Mouse (Mus musculus) limb, embryonic 10.5 days (tissue): ENCODE measurements around the gene Sipa1l3. TPM values are rescaled to one million over a fixed set of nuclear protein-coding genes. Genes with fewer than 3 reads are reported as not detected.

ENCODE experiments used
- DNase-seq: peaks from one replicate; pipeline ENCODE4 v3.0.0-alpha.2; 2017; ENCODE audit warnings: low spot score
- H3K27ac ChIP-seq: fragments of 300-500 bp; sonication (generic); 2 replicates; pipeline ENCODE4 v1.5.1; 2016; ENCODE audit warnings: mild to moderate bottlenecking
- H3K27me3 ChIP-seq: fragments of 300-500 bp; sonication (generic); 2 replicates; pipeline ENCODE4 v1.6.1; 2016; ENCODE audit warnings: low read depth, mild to moderate bottlenecking; ENCODE audit not compliant: poor library complexity, severe bottlenecking
- H3K36me3 ChIP-seq: fragments of 300-500 bp; sonication (generic); 2 replicates; pipeline ENCODE4 v1.6.1; 2016; ENCODE audit warnings: mild to moderate bottlenecking, moderate library complexity
- H3K4me1 ChIP-seq: fragments of 300-500 bp; sonication (generic); 2 replicates; pipeline ENCODE4 v1.6.1; 2016
- H3K4me3 ChIP-seq: fragments of 300-500 bp; sonication (generic); 2 replicates; pipeline ENCODE4 v1.5.1; 2016; ENCODE audit warnings: mild to moderate bottlenecking, moderate library complexity
- H3K9me3 ChIP-seq: fragments of 300-500 bp; sonication (generic); replicated peaks from 2 replicates; pipeline ENCODE4 v1.6.1; 2016; ENCODE audit warnings: mild to moderate bottlenecking
- WGBS: fragments of 180-500 bp; shearing (Covaris S2); methylation state at CpG from one replicate; pipeline ENCODE4 v1.1.7; 2016; 5-methylcytosine and 5-hydroxymethylcytosine counted together
- polyA plus RNA-seq: library from polyadenylated mRNA; unstranded; fragments of >200 nt; fragmentation: Nextera tagmentation; extraction: Ambion mirVana; gene quantifications from 2 replicates; pipeline ENCODE4 v1.2.1, GENCODE M21; 2016

The Sipa1l3 gene
- polyA plus RNA-seq, 1 experiment from 2014 or later: 12.6 TPM

- DNase-seq: no peak
- 79% methylated on average over 13 of the region's 13 CpGs for whole genome bisulfite sequencing
- H3K27ac ChIP-seq: peak overlapping the region; percentile 56; the same call in 1 of the 2 replicates
- peaks cover 41% of the 10 kb centered on the region for H3K36me3 ChIP-seq
- H3K4me1 ChIP-seq: peaks cover 6% of the 10 kb centered on the region; the same call in 1 of the 2 replicates
- H3K27me3 ChIP-seq: no peaks in the 10 kb centered on the region
- H3K9me3 ChIP-seq: no peaks in the 10 kb centered on the region
- no peak overlapping the region for H3K4me3 ChIP-seq
Measured at GRCm38 (mm10) chr7:29367166-29368003, 151.1 kb downstream of the Sipa1l3 start.

- Histone ChIP-seq H3K27me3 (no peaks in the 10 kb centered on the region), H3K4me3 (no peak overlapping the region), H3K27ac (no peak overlapping the region), H3K36me3 (peaks cover 47% of the 10 kb centered on the region), H3K4me1 (peaks cover 6% of the 10 kb centered on the region; the same call in 1 of the 2 replicates), H3K9me3 (no peaks in the 10 kb centered on the region)
- WGBS: 19% methylated on average over 4 of the region's 4 CpGs
- DNase-seq: peak; percentile 53
Measured at GRCm38 (mm10) chr7:29364052-29364451, 154.4 kb downstream of the Sipa1l3 start.

GRCm38 (mm10) chr7:29361497-29361896 lies 156.9 kb downstream of the Sipa1l3 start:
- no peak overlapping the region for H3K27ac ChIP-seq
- WGBS: 96% methylated on average over 13 of the region's 13 CpGs
- H3K27me3 ChIP-seq: no peaks in the 10 kb centered on the region
- no peaks in the 10 kb centered on the region for H3K4me1 ChIP-seq
- H3K4me3 ChIP-seq: no peak overlapping the region
- peaks cover 62% of the 10 kb centered on the region for H3K36me3 ChIP-seq
- no peaks in the 10 kb centered on the region for H3K9me3 ChIP-seq
- DNase-seq: no peak

GRCm38 (mm10) chr7:29355406-29355805 lies 163.0 kb downstream of the Sipa1l3 start:
- Histone ChIP-seq H3K4me3 (no peak overlapping the region), H3K27me3 (no peaks in the 10 kb centered on the region), H3K36me3 (peaks cover 56% of the 10 kb centered on the region), H3K9me3 (no peaks in the 10 kb centered on the region), H3K27ac (no peak overlapping the region), H3K4me1 (no peaks in the 10 kb centered on the region)
- no peak for DNase-seq
- WGBS: 95% methylated on average over 8 of the region's 8 CpGs

GRCm38 (mm10) chr7:29354161-29354560 lies 164.3 kb downstream of the Sipa1l3 start:
- H3K4me1 ChIP-seq: no peaks in the 10 kb centered on the region
- H3K9me3 ChIP-seq: no peaks in the 10 kb centered on the region
- H3K27ac ChIP-seq: no peak overlapping the region
- H3K4me3 ChIP-seq: no peak overlapping the region
- peaks cover 61% of the 10 kb centered on the region for H3K36me3 ChIP-seq
- no peaks in the 10 kb centered on the region for H3K27me3 ChIP-seq
- 87% methylated on average over 8 of the region's 8 CpGs for WGBS
- no peak for DNase-seq

GRCm38 (mm10) chr7:29352246-29352645 lies 166.2 kb downstream of the Sipa1l3 start:
- Histone ChIP-seq H3K27me3 (no peaks in the 10 kb centered on the region), H3K4me3 (no peak overlapping the region), H3K4me1 (no peaks in the 10 kb centered on the region), H3K27ac (no peak overlapping the region), H3K9me3 (no peaks in the 10 kb centered on the region), H3K36me3 (peaks cover 72% of the 10 kb centered on the region)
- DNase-seq: no peak
- WGBS: 89% methylated on average over 8 of the region's 8 CpGs

- WGBS: 91% methylated on average over 10 of the region's 10 CpGs
- Histone ChIP-seq H3K36me3 (peaks cover 63% of the 10 kb centered on the region), H3K4me1 (no peaks in the 10 kb centered on the region), H3K9me3 (no peaks in the 10 kb centered on the region), H3K27me3 (no peaks in the 10 kb centered on the region), H3K4me3 (no peak overlapping the region), H3K27ac (no peak overlapping the region)
- no peak for DNase-seq
Measured at GRCm38 (mm10) chr7:29350489-29350888, 168.0 kb downstream of the Sipa1l3 start.

GRCm38 (mm10) chr7:29346212-29346611 lies 172.2 kb downstream of the Sipa1l3 start:
- Histone ChIP-seq H3K36me3 (peaks cover 50% of the 10 kb centered on the region), H3K4me3 (no peak overlapping the region), H3K27me3 (no peaks in the 10 kb centered on the region), H3K9me3 (no peaks in the 10 kb centered on the region), H3K27ac (no peak overlapping the region), H3K4me1 (peaks cover 13% of the 10 kb centered on the region)
- WGBS: 77% methylated on average over 3 of the region's 3 CpGs
- DNase-seq: no peak

- no peaks in the 10 kb centered on the region for H3K9me3 ChIP-seq
- no peak for DNase-seq
- H3K27ac ChIP-seq: no peak overlapping the region
- H3K4me1 ChIP-seq: peaks cover 13% of the 10 kb centered on the region
- H3K27me3 ChIP-seq: no peaks in the 10 kb centered on the region
- H3K36me3 ChIP-seq: peaks cover 50% of the 10 kb centered on the region
- no peak overlapping the region for H3K4me3 ChIP-seq
- WGBS: 84% methylated on average over 4 of the region's 4 CpGs
Measured at GRCm38 (mm10) chr7:29345534-29345933, 172.9 kb downstream of the Sipa1l3 start.

- Histone ChIP-seq H3K27ac (no peak overlapping the region), H3K36me3 (peaks cover 36% of the 10 kb centered on the region)
- WGBS: 94% methylated on average over 7 of the region's 7 CpGs
Measured at GRCm38 (mm10) chr7:29343746-29344145, 174.7 kb downstream of the Sipa1l3 start.

GRCm38 (mm10) chr7:29342489-29343092 lies 175.8 kb downstream of the Sipa1l3 start:
- Histone ChIP-seq H3K27ac (peak overlapping the region; percentile 71), H3K4me3 (no peak overlapping the region), H3K4me1 (peaks cover 13% of the 10 kb centered on the region), H3K36me3 (peaks cover 33% of the 10 kb centered on the region), H3K27me3 (no peaks in the 10 kb centered on the region), H3K9me3 (no peaks in the 10 kb centered on the region)
- 58% methylated on average over 8 of the region's 8 CpGs for WGBS
- DNase-seq: no peak

More at GRCm38 (mm10) chr7:29343746-29344145, 174.7 kb downstream of the Sipa1l3 start:
- Histone ChIP-seq H3K4me1 (peaks cover 13% of the 10 kb centered on the region), H3K27me3 (no peaks in the 10 kb centered on the region), H3K4me3 (no peak overlapping the region), H3K9me3 (no peaks in the 10 kb centered on the region)
- no peak for DNase-seq

GRCm38 (mm10) chr7:29341722-29342121 lies 176.7 kb downstream of the Sipa1l3 start:
- no peak for DNase-seq
- Histone ChIP-seq H3K36me3 (peaks cover 35% of the 10 kb centered on the region), H3K4me3 (no peak overlapping the region), H3K27me3 (no peaks in the 10 kb centered on the region), H3K4me1 (peaks cover 13% of the 10 kb centered on the region), H3K27ac (peak overlapping the region; percentile 71), H3K9me3 (no peaks in the 10 kb centered on the region)
- WGBS: 68% methylated on average over 12 of the region's 12 CpGs

- H3K4me1 ChIP-seq: peaks cover 13% of the 10 kb centered on the region
- no peaks in the 10 kb centered on the region for H3K27me3 ChIP-seq
- H3K4me3 ChIP-seq: no peak overlapping the region
- no peak for DNase-seq
- H3K36me3 ChIP-seq: peaks cover 39% of the 10 kb centered on the region
- WGBS: 92% methylated on average over 8 of the region's 8 CpGs
- no peak overlapping the region; the same call in 1 of the 2 replicates for H3K27ac ChIP-seq
- no peaks in the 10 kb centered on the region for H3K9me3 ChIP-seq
Measured at GRCm38 (mm10) chr7:29340838-29341237, 177.6 kb downstream of the Sipa1l3 start.
